Mouse (Mus musculus) kidney, postnatal 10 days (tissue): ENCODE measurements at regions not wholly inside any gene's neighbourhood (a gene's known extent, or its start where the extent isn't known, plus 50 kb on each side); places are given as distances from the start of the nearest gene placed in this dataset.

Experiments used
- DNase-seq: peaks from one replicate; pipeline ENCODE4 v3.0.0; 2021; ENCODE audit warnings: mixed read lengths

- no peak for DNase-seq
Measured at GRCm38 (mm10) chr12:12701060-12701667, 240.6 kb downstream of the Mycn start.

GRCm38 (mm10) chr12:12693838-12694777 lies 247.6 kb downstream of the Mycn start:
- DNase-seq: no peak

GRCm38 (mm10) chr12:12687376-12687775 lies 254.3 kb downstream of the Mycn start:
- DNase-seq: no peak

GRCm38 (mm10) chr12:12685217-12685522 lies 256.5 kb downstream of the Mycn start:
- DNase-seq: no peak

GRCm38 (mm10) chr12:12684481-12685216 lies 257.1 kb downstream of the Mycn start:
- DNase-seq: peak; percentile 22

GRCm38 (mm10) chr12:12683733-12684470 lies 257.8 kb downstream of the Mycn start:
- DNase-seq: no peak

GRCm38 (mm10) chr12:12681101-12681500 lies 260.6 kb downstream of the Mycn start:
- DNase-seq: no peak

- DNase-seq: no peak
Measured at GRCm38 (mm10) chr12:12680371-12680921, 261.3 kb downstream of the Mycn start.

GRCm38 (mm10) chr12:12676676-12677075 lies 265.0 kb downstream of the Mycn start:
- peak; percentile 45 for DNase-seq

- DNase-seq: peak; percentile 28
Measured at GRCm38 (mm10) chr12:12669931-12670330, 271.8 kb downstream of the Mycn start.

- DNase-seq: no peak
Measured at GRCm38 (mm10) chr12:12668919-12669318, 272.8 kb downstream of the Mycn start.

- DNase-seq: no peak
Measured at GRCm38 (mm10) chr12:12655611-12656010, 286.1 kb downstream of the Mycn start.

GRCm38 (mm10) chr12:12655184-12655583 lies 286.5 kb downstream of the Mycn start:
- DNase-seq: no peak

- no peak for DNase-seq
Measured at GRCm38 (mm10) chr12:12652361-12652760, 289.4 kb downstream of the Mycn start.

- DNase-seq: no peak
Measured at GRCm38 (mm10) chr12:12650309-12650708, 291.4 kb downstream of the Mycn start.

- DNase-seq: no peak
Measured at GRCm38 (mm10) chr12:12647467-12647866, 294.2 kb downstream of the Mycn start.

GRCm38 (mm10) chr12:12645183-12645582 lies 296.5 kb downstream of the Mycn start:
- no peak for DNase-seq

GRCm38 (mm10) chr12:12643247-12643963 lies 298.3 kb downstream of the Mycn start:
- DNase-seq: no peak

GRCm38 (mm10) chr12:12635308-12635707 lies 306.4 kb downstream of the Mycn start:
- no peak for DNase-seq

- no peak for DNase-seq
Measured at GRCm38 (mm10) chr12:12627597-12627996, 314.1 kb downstream of the Mycn start.

GRCm38 (mm10) chr12:12625788-12626187 lies 315.9 kb downstream of the Mycn start:
- DNase-seq: no peak
